Mouse (Mus musculus) embryo, embryonic 11.5 days (tissue): Measurements from ENCODE around the gene Col8a2.

Experiments
- DNase-seq: peaks from one replicate; pipeline ENCODE4 v3.0.0-alpha.2; 2012; ENCODE audit warnings: low read depth, low spot score

The Col8a2 gene

GRCm38 (mm10) chr4:126331751-126332150, 45.2 kb downstream of the Col8a2 start:
- DNase-seq = no peak

GRCm38 (mm10) chr4:126332358-126332757, 45.8 kb downstream of the Col8a2 start:
- no peak for DNase-seq

GRCm38 (mm10) chr4:126339461-126339860, 52.9 kb downstream of the Col8a2 start:
- DNase-seq = no peak

GRCm38 (mm10) chr4:126343451-126343850, 56.9 kb downstream of the Col8a2 start:
- no peak for DNase-seq

- DNase-seq = no peak
These were observed 73.5 kb downstream of the Col8a2 start for GRCm38 (mm10) chr4:126360069-126360468.
